Mouse (Mus musculus) E14TG2a.4 (cell line): ENCODE results near the gene Hspb8.

ENCODE experiments used
- H3K27me3 ChIP-seq: 2 replicates; pipeline ENCODE4 v1.6.1; 2014; ENCODE audit warnings: low read length, control low read depth; ENCODE audit not compliant: insufficient read depth
- H3K36me3 ChIP-seq: 2 replicates; pipeline ENCODE4 v1.6.1; 2014; ENCODE audit warnings: low read length, control low read depth; ENCODE audit not compliant: insufficient read depth
- H3K4me1 ChIP-seq: replicated peaks from 2 replicates; pipeline ENCODE4 v1.6.1; 2014; ENCODE audit warnings: low read depth, low read length, control low read depth
- H3K4me3 ChIP-seq: replicated peaks from 2 replicates; pipeline ENCODE4 v1.5.1; 2014; ENCODE audit warnings: mild to moderate bottlenecking, low read length
- H3K9me3 ChIP-seq: 2 replicates; pipeline ENCODE4 v1.6.1; 2014; ENCODE audit warnings: low read length, control low read depth
- CTCF ChIP-seq: conservative IDR thresholded peaks from 2 replicates; pipeline ENCODE4 v1.5.1; 2014; ENCODE audit warnings: low read length
- NANOG ChIP-seq: IDR thresholded peaks from 2 replicates; pipeline ENCODE4 v1.6.1; 2014; ENCODE audit warnings: borderline replicate concordance, low read length, mixed read lengths
- POU5F1 ChIP-seq: IDR thresholded peaks from 2 replicates; pipeline ENCODE4 v1.6.1; 2014; ENCODE audit warnings: low read length, borderline replicate concordance

Gene Hspb8

GRCm38 (mm10) chr5:116408965-116409364, 13.7 kb downstream of the Hspb8 start:
- peaks cover 12% of the 10 kb centered on the region for H3K36me3 ChIP-seq
- peaks cover 71% of the 10 kb centered on the region for H3K4me1 ChIP-seq
- H3K9me3 ChIP-seq = no peaks in the 10 kb centered on the region
- no peaks in the 10 kb centered on the region for H3K27me3 ChIP-seq
- TF ChIP-seq NANOG (no peak), CTCF (peak; percentile 89)
- H3K4me3 ChIP-seq = peak overlapping the region; percentile 58

- Histone ChIP-seq H3K36me3 (peaks cover 10% of the 10 kb centered on the region; the same call in 1 of the 2 replicates), H3K9me3 (no peaks in the 10 kb centered on the region), H3K4me1 (peaks cover 71% of the 10 kb centered on the region), H3K27me3 (no peaks in the 10 kb centered on the region), H3K4me3 (0 out of 2 replicates have a peak overlapping the region, but pooled peaks have one; percentile 17)
- TF ChIP-seq CTCF (no peak), NANOG (peak; percentile 35; the same call in 1 of the 2 replicates)
Observed at GRCm38 (mm10) chr5:116407936-116408335, 14.7 kb downstream of the Hspb8 start.

GRCm38 (mm10) chr5:116407321-116407720, 15.3 kb downstream of the Hspb8 start:
- Histone ChIP-seq H3K36me3 (peaks cover 10% of the 10 kb centered on the region; the same call in 1 of the 2 replicates), H3K4me1 (peaks cover 71% of the 10 kb centered on the region), H3K4me3 (0 out of 2 replicates have a peak overlapping the region, but pooled peaks have one; percentile 17), H3K27me3 (no peaks in the 10 kb centered on the region), H3K9me3 (no peaks in the 10 kb centered on the region)
- TF ChIP-seq NANOG (peak; percentile 26; the same call in 1 of the 2 replicates), CTCF (no peak)

- Histone ChIP-seq H3K4me3 (no peak overlapping the region), H3K4me1 (peaks cover 71% of the 10 kb centered on the region), H3K27me3 (no peaks in the 10 kb centered on the region), H3K36me3 (peaks cover 6% of the 10 kb centered on the region; the same call in 1 of the 2 replicates), H3K9me3 (no peaks in the 10 kb centered on the region)
- TF ChIP-seq POU5F1 = no peak
- no peak for TF ChIP-seq CTCF
- no peak for TF ChIP-seq NANOG
Observed at GRCm38 (mm10) chr5:116406507-116406906, 16.2 kb downstream of the Hspb8 start.

- Histone ChIP-seq H3K36me3 (no peaks in the 10 kb centered on the region; the same call in 1 of the 2 replicates), H3K4me3 (no peak overlapping the region), H3K9me3 (no peaks in the 10 kb centered on the region), H3K4me1 (peaks cover 71% of the 10 kb centered on the region), H3K27me3 (no peaks in the 10 kb centered on the region)
- no peak for TF ChIP-seq CTCF
- TF ChIP-seq POU5F1 = no peak
- no peak for TF ChIP-seq NANOG
Observed at GRCm38 (mm10) chr5:116405934-116406333, 16.7 kb downstream of the Hspb8 start.

GRCm38 (mm10) chr5:116404063-116404462, 18.6 kb downstream of the Hspb8 start:
- peaks cover 73% of the 10 kb centered on the region for H3K4me1 ChIP-seq
- no peaks in the 10 kb centered on the region for H3K27me3 ChIP-seq
- TF ChIP-seq POU5F1 (no peak), CTCF (no peak), NANOG (no peak)
- H3K4me3 ChIP-seq = no peak overlapping the region
- no peaks in the 10 kb centered on the region; the same call in 1 of the 2 replicates for H3K36me3 ChIP-seq
- no peaks in the 10 kb centered on the region for H3K9me3 ChIP-seq

- Histone ChIP-seq H3K36me3 (no peaks in the 10 kb centered on the region), H3K9me3 (no peaks in the 10 kb centered on the region), H3K27me3 (no peaks in the 10 kb centered on the region), H3K4me3 (no peak overlapping the region), H3K4me1 (peaks cover 61% of the 10 kb centered on the region)
- peak; percentile 87; the same call in 1 of the 2 replicates for TF ChIP-seq NANOG
- TF ChIP-seq POU5F1 = no peak
Observed at GRCm38 (mm10) chr5:116400801-116401200, 21.9 kb downstream of the Hspb8 start.

- no peak overlapping the region for H3K4me3 ChIP-seq
- H3K36me3 ChIP-seq = no peaks in the 10 kb centered on the region
- no peaks in the 10 kb centered on the region for H3K9me3 ChIP-seq
- TF ChIP-seq POU5F1 (no peak), CTCF (no peak), NANOG (no peak)
- H3K4me1 ChIP-seq = peaks cover 66% of the 10 kb centered on the region
- no peaks in the 10 kb centered on the region for H3K27me3 ChIP-seq
Observed at GRCm38 (mm10) chr5:116400042-116400730, 22.5 kb downstream of the Hspb8 start.

- Histone ChIP-seq H3K27me3 (no peaks in the 10 kb centered on the region), H3K9me3 (no peaks in the 10 kb centered on the region), H3K4me1 (peaks cover 46% of the 10 kb centered on the region), H3K4me3 (peak overlapping the region; percentile 17; the same call in 1 of the 2 replicates), H3K36me3 (no peaks in the 10 kb centered on the region)
- TF ChIP-seq NANOG (peak; percentile 22; the same call in 1 of the 2 replicates), POU5F1 (no peak), CTCF (no peak)
Observed at GRCm38 (mm10) chr5:116396104-116396503, 26.6 kb downstream of the Hspb8 start.
